Mouse (Mus musculus): ENCODE data around the gene Sgk1.
A peak's percentile ranks its signal among the peaks of the same experiment; 100 is the strongest.

Gene Sgk1

GRCm38 (mm10) chr10:21998503-21999180 is 116.7 kb downstream of the Sgk1 start:
- DNase-seq (ENCODE audit: low read depth, low spot score), result no peak

- no peak for DNase-seq (ENCODE audit: low read depth, low spot score)
Measured at GRCm38 (mm10) chr10:22000491-22001306, 118.7 kb downstream of the Sgk1 start.

- DNase-seq (ENCODE audit: low read depth, low spot score), result no peak
Measured at GRCm38 (mm10) chr10:22001621-22002020, 119.6 kb downstream of the Sgk1 start.

GRCm38 (mm10) chr10:22004763-22005162 is 122.8 kb downstream of the Sgk1 start:
- no peak for DNase-seq (ENCODE audit: low read depth, low spot score)

- DNase-seq (ENCODE audit: low read depth, low spot score), result no peak
Measured at GRCm38 (mm10) chr10:22007160-22007801, 125.3 kb downstream of the Sgk1 start.

GRCm38 (mm10) chr10:22007802-22008172 is 125.8 kb downstream of the Sgk1 start:
- DNase-seq (ENCODE audit: low read depth, low spot score), result peak; percentile 76

- DNase-seq (ENCODE audit: low read depth, low spot score), result peak; percentile 90
Measured at GRCm38 (mm10) chr10:22010088-22010818, 128.3 kb downstream of the Sgk1 start.

GRCm38 (mm10) chr10:22017469-22018159 is 135.6 kb downstream of the Sgk1 start:
- DNase-seq (ENCODE audit: low read depth, low spot score), result no peak

- DNase-seq (ENCODE audit: low read depth, low spot score), result peak; percentile 37
Measured at GRCm38 (mm10) chr10:22018618-22019017, 136.6 kb downstream of the Sgk1 start.

GRCm38 (mm10) chr10:22034303-22034702 is 152.3 kb downstream of the Sgk1 start:
- peak; percentile 56 for DNase-seq (ENCODE audit: low read depth, low spot score)

- peak; percentile 55 for DNase-seq (ENCODE audit: low read depth, low spot score)
Measured at GRCm38 (mm10) chr10:22036256-22036655, 154.3 kb downstream of the Sgk1 start.
